Mouse (Mus musculus) gastrocnemius, postnatal 25 days (tissue): ENCODE measurements around the gene Atxn2l. TPM values are rescaled to one million over a fixed set of nuclear protein-coding genes. Genes with fewer than 3 reads are reported as not detected.

ENCODE experiments used
- DNase-seq: peaks from one replicate; pipeline ENCODE4 v3.0.0; 2022
- long read RNA-seq, 2 experiments: library from polyadenylated mRNA; stranded (forward); transcript quantifications; one replicate each; pipeline ENCODE4 v2.0.0; 2021
- total RNA-seq, 2 experiments: library from RNA; stranded (reverse); gene quantifications; 1 replicate in 1 of 2; 2 replicates in 1 of 2; pipeline ENCODE4 v1.2.3; 2021

Atxn2l gene
- 10 to 100 TPM; 26.0 to 26.4 TPM for total RNA-seq
- long read RNA-seq, experiment 1, partial matches to known transcripts: 6 of 17 reads
- long read RNA-seq, experiment 1, other reads (novel, unspliced or antisense): 11 of 17 reads
- long read RNA-seq, experiment 2, partial matches to known transcripts: 12 of 17 reads
- long read RNA-seq, experiment 2, other reads (novel, unspliced or antisense): 5 of 17 reads

GRCm38 (mm10) chr7:126503273-126503878 is at the start of gene Atxn2l:
Gene Atxn2l, minus strand, starts transcription at chr7:126503437.
- peak; percentile 99 for DNase-seq

GRCm38 (mm10) chr7:126545631-126546030 is 42.4 kb upstream of the Atxn2l start:
- DNase-seq: no peak

- DNase-seq: no peak
These were observed 38.4 kb upstream of the Atxn2l start for GRCm38 (mm10) chr7:126541661-126542060.

GRCm38 (mm10) chr7:126537820-126538585 is 34.8 kb upstream of the Atxn2l start:
- DNase-seq: no peak

- DNase-seq: no peak
These were observed 33.2 kb upstream of the Atxn2l start for GRCm38 (mm10) chr7:126536466-126536865.

- no peak for DNase-seq
These were observed 32.5 kb upstream of the Atxn2l start for GRCm38 (mm10) chr7:126535766-126536165.

GRCm38 (mm10) chr7:126533434-126533833 is 30.2 kb upstream of the Atxn2l start:
- no peak for DNase-seq

GRCm38 (mm10) chr7:126528166-126528577 is 24.9 kb upstream of the Atxn2l start:
- DNase-seq: no peak

GRCm38 (mm10) chr7:126523316-126523715 is 20.1 kb upstream of the Atxn2l start:
- no peak for DNase-seq

- DNase-seq: no peak
These were observed 16.3 kb upstream of the Atxn2l start for GRCm38 (mm10) chr7:126519513-126519912.

- no peak for DNase-seq
These were observed 15.2 kb upstream of the Atxn2l start for GRCm38 (mm10) chr7:126518261-126518941.

- no peak for DNase-seq
These were observed 8.1 kb upstream of the Atxn2l start for GRCm38 (mm10) chr7:126511287-126511686.

GRCm38 (mm10) chr7:126507126-126507778 is 4.0 kb upstream of the Atxn2l start:
- no peak for DNase-seq

GRCm38 (mm10) chr7:126504913-126505312 is 1.7 kb upstream of the Atxn2l start:
- no peak for DNase-seq

GRCm38 (mm10) chr7:126502751-126503150 is 486 bp downstream of the Atxn2l start:
- DNase-seq: peak; percentile 56

- peak; percentile 96 for DNase-seq
These were observed 1.1 kb downstream of the Atxn2l start for GRCm38 (mm10) chr7:126502023-126502741.

GRCm38 (mm10) chr7:126501684-126502022 is 1.6 kb downstream of the Atxn2l start:
- no peak for DNase-seq

GRCm38 (mm10) chr7:126499416-126499815 is 3.8 kb downstream of the Atxn2l start:
- DNase-seq: no peak

GRCm38 (mm10) chr7:126497966-126498365 is 5.3 kb downstream of the Atxn2l start:
- no peak for DNase-seq

- DNase-seq: no peak
These were observed 6.8 kb downstream of the Atxn2l start for GRCm38 (mm10) chr7:126496475-126496874.

GRCm38 (mm10) chr7:126494120-126494519 is 9.1 kb downstream of the Atxn2l start:
- DNase-seq: no peak

GRCm38 (mm10) chr7:126491973-126492372 is 11.3 kb downstream of the Atxn2l start:
- DNase-seq: no peak
